Mouse (Mus musculus): ENCODE data around the gene Leng1. TPM values are rescaled to one million over a fixed set of nuclear protein-coding genes. Genes with fewer than 3 reads are reported as not detected.

Gene Leng1
- polyA plus RNA-seq, 1 experiment from 2014 or later, result 16.8 TPM

DNA sequence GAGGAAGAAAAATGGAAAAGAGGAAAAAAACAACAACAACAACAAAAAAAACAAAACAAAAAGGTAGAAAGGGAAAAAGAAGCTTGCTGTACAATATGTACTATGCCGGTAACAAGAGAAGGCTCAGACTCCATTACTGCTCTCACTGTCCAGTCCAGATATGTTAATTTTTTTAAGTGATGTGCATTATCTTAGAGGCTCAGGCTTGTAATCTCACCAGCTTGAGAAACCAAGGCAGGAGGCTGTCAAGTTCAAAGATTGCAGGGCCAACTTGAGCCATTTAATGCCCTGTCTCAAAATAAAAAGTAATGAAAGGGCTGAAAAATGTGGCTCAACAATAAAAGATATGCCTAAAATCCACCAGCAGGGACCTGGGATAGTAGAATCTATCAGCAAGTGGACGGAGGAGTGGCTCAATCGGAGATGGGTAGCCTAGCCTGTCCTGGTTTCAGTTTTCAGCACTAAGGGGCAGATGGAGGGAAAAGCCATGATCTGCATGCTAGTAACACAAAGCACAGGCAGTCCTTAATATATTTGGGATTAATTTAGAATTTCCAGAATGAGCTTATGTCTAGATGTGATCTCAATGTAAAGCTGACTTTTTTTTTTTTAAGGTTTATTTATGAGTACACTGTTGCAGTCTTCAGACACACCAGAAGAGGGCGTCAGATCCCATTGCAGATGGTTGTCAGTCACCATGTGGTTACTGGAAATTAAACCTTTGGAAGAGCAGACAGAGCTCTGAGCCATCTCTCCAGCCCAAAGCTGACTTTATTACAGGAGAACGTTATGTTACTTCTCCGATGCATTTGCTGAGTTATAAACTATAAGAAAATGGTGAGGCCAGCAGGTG is 49.0 kb downstream of the Leng1 start:
- H3K4me1 ChIP-seq (ENCODE audit: control insufficient read depth, insufficient read depth, low read length), result peaks cover 4% of the 10 kb centered on the region; the same call in 1 of the 2 replicates
- WGBS, result 44% methylated on average over 6 of the region's 6 CpGs
- H3K9me3 ChIP-seq (ENCODE audit: control insufficient read depth, low read length), result no peaks in the 10 kb centered on the region
- no peak overlapping the region for H3K27ac ChIP-seq (ENCODE audit: low read length)
- peak overlapping the region; percentile 85 for H3K4me3 ChIP-seq (ENCODE audit: low read length)
- peak overlapping the region; percentile 81; the same call in 1 of the 2 replicates for H3K9ac ChIP-seq (ENCODE audit: low read depth, low read length)
- H3K27me3 ChIP-seq (replicated peaks; ENCODE audit: control insufficient read depth, insufficient read depth, low read length), result no peaks in the 10 kb centered on the region
- peak overlapping the region; percentile 17; the same call in 1 of the 2 replicates for H3K4me2 ChIP-seq (ENCODE audit: low read depth, low read length)
- ATAC-seq, result peak; percentile 24
- peaks cover 4% of the 10 kb centered on the region; the same call in 1 of the 2 replicates for H3K36me3 ChIP-seq (ENCODE audit: control insufficient read depth, insufficient read depth, low read length)

- H3K4me1 ChIP-seq (ENCODE audit: control insufficient read depth, insufficient read depth, low read length), result peaks cover 4% of the 10 kb centered on the region; the same call in 1 of the 2 replicates
- ATAC-seq, result no peak
- peaks cover 4% of the 10 kb centered on the region; the same call in 1 of the 2 replicates for H3K36me3 ChIP-seq (ENCODE audit: control insufficient read depth, insufficient read depth, low read length)
- no peak within 1 kb of the TSS for H3K27ac ChIP-seq (ENCODE audit: low read length)
- H3K4me3 ChIP-seq (ENCODE audit: low read length), result peak within 1 kb of the TSS; percentile 85
- no peak within 1 kb of the TSS for H3K9ac ChIP-seq (ENCODE audit: low read depth, low read length)
- H3K4me2 ChIP-seq (ENCODE audit: low read depth, low read length), result peak within 1 kb of the TSS; percentile 17; the same call in 1 of the 2 replicates
- no peaks in the 10 kb centered on the region for H3K9me3 ChIP-seq (ENCODE audit: control insufficient read depth, low read length)
- no peaks in the 10 kb centered on the region for H3K27me3 ChIP-seq (replicated peaks; ENCODE audit: control insufficient read depth, insufficient read depth, low read length)
- WGBS, result 86% methylated on average over 4 of the region's 4 CpGs
Observed at GRCm38 (mm10) chr7:3616057-3616388, 49.6 kb downstream of the Leng1 start, which contains the start of gene Oscar. Gene Oscar (minus strand): TSS chr7:3616157.

- H3K4me3 ChIP-seq (ENCODE audit: low read length), result no peak overlapping the region
- H3K4me1 ChIP-seq (ENCODE audit: control insufficient read depth, insufficient read depth, low read length), result peaks cover 4% of the 10 kb centered on the region; the same call in 1 of the 2 replicates
- no peak overlapping the region for H3K27ac ChIP-seq (ENCODE audit: low read length)
- H3K9me3 ChIP-seq (ENCODE audit: control insufficient read depth, low read length), result no peaks in the 10 kb centered on the region
- no peaks in the 10 kb centered on the region for H3K27me3 ChIP-seq (replicated peaks; ENCODE audit: control insufficient read depth, insufficient read depth, low read length)
- H3K9ac ChIP-seq (ENCODE audit: low read depth, low read length), result no peak overlapping the region
- ATAC-seq, result no peak
- 80% methylated on average over 3 of the region's 3 CpGs for WGBS
- no peaks in the 10 kb centered on the region for H3K36me3 ChIP-seq (ENCODE audit: control insufficient read depth, insufficient read depth, low read length)
- H3K4me2 ChIP-seq (ENCODE audit: low read depth, low read length), result no peak overlapping the region
Observed at GRCm38 (mm10) chr7:3614021-3614420, 51.6 kb downstream of the Leng1 start.

- H3K4me3 ChIP-seq (ENCODE audit: low read length), result no peak overlapping the region
Observed at GRCm38 (mm10) chr7:3611006-3611405, 54.6 kb downstream of the Leng1 start.

GRCm38 (mm10) chr7:3610437-3610836 is 55.2 kb downstream of the Leng1 start:
- no peak overlapping the region for H3K4me3 ChIP-seq (ENCODE audit: low read length)
- no peaks in the 10 kb centered on the region for H3K36me3 ChIP-seq (ENCODE audit: control insufficient read depth, insufficient read depth, low read length)
- H3K4me1 ChIP-seq (ENCODE audit: control insufficient read depth, insufficient read depth, low read length), result no peaks in the 10 kb centered on the region
- H3K27me3 ChIP-seq (replicated peaks; ENCODE audit: control insufficient read depth, insufficient read depth, low read length), result no peaks in the 10 kb centered on the region
- no peak overlapping the region for H3K4me2 ChIP-seq (ENCODE audit: low read depth, low read length)
- H3K27ac ChIP-seq (ENCODE audit: low read length), result no peak overlapping the region
- 0 out of 2 replicates have a peak, but pooled peaks cover 2% of the 10 kb centered on the region for H3K9me3 ChIP-seq (ENCODE audit: control insufficient read depth, low read length)
- no peak overlapping the region for H3K9ac ChIP-seq (ENCODE audit: low read depth, low read length)
- WGBS, result 87% methylated on average over 3 of the region's 3 CpGs
- ATAC-seq, result no peak

More at GRCm38 (mm10) chr7:3611006-3611405, 54.6 kb downstream of the Leng1 start:
- H3K36me3 ChIP-seq (ENCODE audit: control insufficient read depth, insufficient read depth, low read length), result no peaks in the 10 kb centered on the region
- no peaks in the 10 kb centered on the region for H3K9me3 ChIP-seq (ENCODE audit: control insufficient read depth, low read length)
- ATAC-seq, result no peak
- no peak overlapping the region for H3K27ac ChIP-seq (ENCODE audit: low read length)
- H3K4me1 ChIP-seq (ENCODE audit: control insufficient read depth, insufficient read depth, low read length), result no peaks in the 10 kb centered on the region
- 87% methylated on average over 13 of the region's 13 CpGs for WGBS
- no peaks in the 10 kb centered on the region for H3K27me3 ChIP-seq (replicated peaks; ENCODE audit: control insufficient read depth, insufficient read depth, low read length)
- H3K9ac ChIP-seq (ENCODE audit: low read depth, low read length), result no peak overlapping the region
- H3K4me2 ChIP-seq (ENCODE audit: low read depth, low read length), result no peak overlapping the region

Small RNA genes within 50 kb of the gene (microRNA-seq; reads per million reads assigned to microRNA genes)
- 1.6 reads per million for gene Mir3572

Other genes with a start within 250 kb of the Leng1 start
- 0.13 and 0.21 TPM in 2 replicates for gene Cacng6, start 241.6 kb downstream of the Leng1 start, polyA plus RNA-seq (2015; fragmentation: Nextera tagmentation; extraction: Ambion mirVana)
- gene Tarm1, start 163.2 kb downstream of the Leng1 start, polyA plus RNA-seq (2015; fragmentation: Nextera tagmentation; extraction: Ambion mirVana), result 0.09 TPM in 1 of 2 replicates, not detected in the other
- 0.07 TPM in 1 of 2 replicates, not detected in the other for gene Oscar, start 49.7 kb downstream of the Leng1 start, polyA plus RNA-seq (2015; fragmentation: Nextera tagmentation; extraction: Ambion mirVana)
- 531 and 551 TPM in 2 replicates for gene Ndufa3, start 48.5 kb downstream of the Leng1 start, polyA plus RNA-seq (2015; fragmentation: Nextera tagmentation; extraction: Ambion mirVana)
- gene Tfpt, start 35.9 kb downstream of the Leng1 start, polyA plus RNA-seq (2015; fragmentation: Nextera tagmentation; extraction: Ambion mirVana), result 15.5 and 18.0 TPM in 2 replicates
- 70.6 and 81.1 TPM in 2 replicates for gene Prpf31, start 35.9 kb downstream of the Leng1 start, polyA plus RNA-seq (2015; fragmentation: Nextera tagmentation; extraction: Ambion mirVana)
- gene Cnot3, start 20.6 kb downstream of the Leng1 start, polyA plus RNA-seq (2015; fragmentation: Nextera tagmentation; extraction: Ambion mirVana), result 43.2 and 46.1 TPM in 2 replicates
- gene Tmc4, start 11.7 kb upstream of the Leng1 start, polyA plus RNA-seq (2015; fragmentation: Nextera tagmentation; extraction: Ambion mirVana), result 104 and 110 TPM in 2 replicates
- 191 and 208 TPM in 2 replicates for gene Tsen34, start 27.0 kb upstream of the Leng1 start, polyA plus RNA-seq (2015; fragmentation: Nextera tagmentation; extraction: Ambion mirVana)
- gene Mboat7, start 27.7 kb upstream of the Leng1 start, polyA plus RNA-seq (2015; fragmentation: Nextera tagmentation; extraction: Ambion mirVana), result 54.8 and 60.7 TPM in 2 replicates
- 1,268 and 1,365 TPM in 2 replicates for gene Rps9, start 38.2 kb upstream of the Leng1 start, polyA plus RNA-seq (2015; fragmentation: Nextera tagmentation; extraction: Ambion mirVana)
- gene Pirb, start 54.6 kb upstream of the Leng1 start, polyA plus RNA-seq (2015; fragmentation: Nextera tagmentation; extraction: Ambion mirVana), result 0.94 and 1.1 TPM in 2 replicates
- gene Gm15448, start 159.8 kb upstream of the Leng1 start, polyA plus RNA-seq (2015; fragmentation: Nextera tagmentation; extraction: Ambion mirVana), result 0.07 TPM in 1 of 2 replicates, not detected in the other
- 0.32 and 0.39 TPM in 2 replicates for gene Pira2, start 179.2 kb upstream of the Leng1 start, polyA plus RNA-seq (2015; fragmentation: Nextera tagmentation; extraction: Ambion mirVana)
- gene Gm14548, start 232.3 kb upstream of the Leng1 start, polyA plus RNA-seq (2015; fragmentation: Nextera tagmentation; extraction: Ambion mirVana), result 0.10 and 0.17 TPM in 2 replicates
- gene Lilra6, start 249.7 kb upstream of the Leng1 start, polyA plus RNA-seq (2015; fragmentation: Nextera tagmentation; extraction: Ambion mirVana), result 0.24 and 0.34 TPM in 2 replicates

Measured in intestine, embryonic 16.5 days (tissue).